Mouse (Mus musculus) telencephalon, adult 2 months (tissue): ENCODE data around the gene Ffar2.

ENCODE experiments used
- DNase-seq: peaks from one replicate; pipeline ENCODE4 v3.0.0-alpha.2; 2011; ENCODE audit warnings: low read depth, low spot score

Gene Ffar2

GRCm38 (mm10) chr7:30776104-30776503 is 47.5 kb downstream of the Ffar2 start:
- DNase-seq: no peak

- DNase-seq: no peak
These were observed 54.3 kb downstream of the Ffar2 start for GRCm38 (mm10) chr7:30769236-30769635.
